Mouse (Mus musculus) mouse embryonic stem cell (cell line): ENCODE measurements around the gene Phb2.

Experiments used
- in situ Hi-C, 2 experiments: fragments of 300-500 bp; cut with MboI; formaldehyde crosslinking; loops; 1 replicate in 1 of 2; 3 replicates in 1 of 2; pipeline ENCODE4 v1.14.3; 2019 to 2020; ENCODE audit warnings: low sequenced_read_pairs in 2 of 2, low pct_unique_long_range_greater_than_20kb in 1 of 2, mixed read lengths in 1 of 2; ENCODE audit not compliant: unreplicated experiment in 1 of 2

The Phb2 gene

DNA sequence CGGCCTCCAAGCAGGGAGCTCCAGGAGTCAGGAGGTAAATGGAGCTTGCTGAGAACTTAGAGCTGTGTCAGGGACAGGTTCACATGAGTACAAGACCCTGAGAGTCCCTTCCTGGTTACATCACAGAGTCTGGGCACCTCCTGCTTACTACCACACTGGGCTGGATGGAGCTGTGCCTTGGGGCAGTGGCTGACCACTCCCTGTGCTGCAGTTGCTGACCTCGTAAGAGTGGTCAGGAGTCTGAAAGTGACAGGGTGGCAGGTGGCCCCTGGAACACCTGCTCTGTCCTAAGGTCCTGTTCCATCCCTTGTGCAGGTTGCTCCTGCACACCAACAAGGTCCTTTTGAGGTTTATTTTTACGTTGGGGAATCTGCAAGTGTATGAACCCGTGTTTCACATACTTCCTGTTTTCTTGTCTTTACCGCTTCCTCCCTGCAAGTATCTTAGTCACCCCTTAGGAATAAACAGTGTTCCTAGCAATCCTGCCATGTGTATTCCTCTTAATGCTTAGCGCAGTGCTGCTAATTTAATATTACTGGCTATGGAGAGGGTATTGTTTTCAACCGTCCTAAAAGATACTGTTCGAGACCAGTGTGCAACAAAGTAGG, 23.9 kb upstream of the Phb2 start:
- in situ Hi-C loops: no loop called here

DNA sequence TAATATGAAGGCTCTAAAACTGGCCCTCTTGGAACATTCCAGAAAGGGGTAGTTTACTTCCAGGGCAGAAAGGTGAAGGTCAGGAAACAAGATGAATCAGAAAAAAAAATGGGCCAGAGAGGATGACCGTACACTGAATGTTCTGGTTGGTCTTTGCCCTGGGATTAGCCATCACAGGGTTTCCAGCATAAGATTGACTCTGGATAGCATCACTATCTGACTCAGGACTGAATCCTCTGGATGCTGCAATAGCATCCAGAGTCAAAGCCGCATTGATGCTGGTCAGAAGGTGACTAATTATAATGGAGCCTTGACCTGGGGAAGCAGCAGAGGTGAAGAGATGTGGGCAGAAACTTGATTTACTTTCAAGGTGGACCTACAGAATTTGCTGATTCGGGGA, 23.1 kb upstream of the Phb2 start:
- in situ Hi-C loops: no loop called here

DNA sequence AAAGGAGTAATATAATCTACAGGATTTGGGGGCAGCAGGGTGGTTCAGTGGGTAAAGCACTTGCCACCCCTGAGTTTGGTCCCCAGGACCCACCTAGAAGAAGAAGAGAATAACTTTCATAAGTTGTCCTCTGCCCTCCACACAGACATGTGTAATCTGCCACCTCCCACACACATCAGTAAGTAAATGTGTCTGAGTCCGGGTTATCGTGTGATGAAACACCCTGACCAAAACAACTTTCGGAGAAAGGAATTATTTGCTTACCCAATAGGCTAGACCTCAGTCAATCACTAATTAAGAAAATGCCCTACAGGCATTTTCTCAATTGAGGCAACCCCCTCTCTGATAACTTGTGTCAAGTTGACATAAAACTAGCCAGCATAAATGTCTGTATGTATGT, 21.6 kb upstream of the Phb2 start:
- in situ Hi-C loops: no loop called here

DNA sequence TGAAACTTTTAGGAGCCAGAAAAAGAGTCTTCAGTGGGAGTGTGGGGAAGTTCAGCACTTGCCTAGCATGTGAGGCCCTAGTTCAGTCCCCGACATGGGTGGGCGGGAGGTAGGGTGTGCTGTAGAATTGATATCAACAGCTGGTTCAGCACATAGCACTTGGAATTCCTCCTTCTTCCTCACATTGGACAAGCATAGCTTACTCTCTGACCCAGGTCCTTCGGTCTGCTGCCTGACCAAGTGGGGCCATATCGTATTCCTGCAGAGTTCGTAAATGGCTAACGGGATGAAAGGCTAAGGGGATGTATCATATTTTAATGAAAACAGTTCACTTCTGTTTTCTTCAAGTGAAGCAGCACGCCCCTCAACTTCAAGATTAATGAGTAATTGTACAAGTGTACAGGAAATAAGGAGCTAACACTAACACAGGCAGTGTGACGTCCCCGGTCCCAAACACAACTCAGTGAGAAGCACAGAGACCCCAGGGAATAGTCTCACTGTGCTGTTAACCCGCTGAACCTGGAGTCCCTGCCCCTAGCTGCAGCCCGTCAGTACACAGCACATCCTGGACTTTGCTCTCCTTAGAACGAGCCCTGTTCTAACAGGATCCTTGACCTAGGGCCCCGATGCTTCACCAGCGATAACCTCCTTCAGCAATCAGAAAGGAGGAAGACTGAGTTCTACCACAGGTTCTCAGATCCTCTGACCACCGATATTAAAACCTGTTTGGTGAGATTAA, 18.7 kb upstream of the Phb2 start:
- in situ Hi-C loops: no loop called here

DNA sequence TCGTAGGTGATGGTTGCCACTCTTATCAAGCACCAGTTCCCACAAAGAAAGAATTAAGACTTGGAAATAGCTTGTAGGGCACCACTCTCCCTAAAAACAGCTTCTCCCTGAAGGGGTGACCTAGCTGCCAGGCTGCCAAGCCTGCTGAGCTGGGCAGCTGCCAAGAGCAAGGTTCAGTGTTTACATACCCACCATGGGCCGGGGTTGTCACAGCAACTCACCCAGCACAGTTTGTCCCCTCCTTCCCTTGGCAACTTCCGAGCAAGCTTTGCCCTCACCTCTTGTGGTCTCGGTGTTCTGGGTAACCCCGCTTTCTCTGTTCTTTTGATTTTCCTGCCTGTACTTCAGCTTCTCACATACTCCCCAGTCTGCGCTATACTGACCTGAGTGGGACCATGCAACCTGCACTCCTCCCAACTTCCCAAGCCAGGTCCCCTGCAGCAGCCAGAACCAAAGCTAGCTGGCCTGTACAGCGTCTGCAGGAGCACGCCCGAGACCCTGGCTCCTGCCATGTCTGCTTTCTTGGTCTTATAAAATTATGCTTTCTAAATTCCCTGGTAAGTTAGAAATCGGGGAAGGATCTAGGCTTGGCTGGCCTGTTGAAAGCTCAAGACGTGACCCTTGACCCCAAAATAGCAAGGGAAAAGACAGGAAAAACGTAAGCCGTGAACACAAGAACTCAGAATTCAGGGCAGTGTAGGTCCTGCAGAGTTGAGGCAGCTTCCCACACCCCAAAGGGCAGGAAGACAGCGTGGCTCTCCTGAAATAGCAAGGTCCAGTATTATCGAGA, 17.8 kb upstream of the Phb2 start:
- in situ Hi-C loops: no loop called here

DNA sequence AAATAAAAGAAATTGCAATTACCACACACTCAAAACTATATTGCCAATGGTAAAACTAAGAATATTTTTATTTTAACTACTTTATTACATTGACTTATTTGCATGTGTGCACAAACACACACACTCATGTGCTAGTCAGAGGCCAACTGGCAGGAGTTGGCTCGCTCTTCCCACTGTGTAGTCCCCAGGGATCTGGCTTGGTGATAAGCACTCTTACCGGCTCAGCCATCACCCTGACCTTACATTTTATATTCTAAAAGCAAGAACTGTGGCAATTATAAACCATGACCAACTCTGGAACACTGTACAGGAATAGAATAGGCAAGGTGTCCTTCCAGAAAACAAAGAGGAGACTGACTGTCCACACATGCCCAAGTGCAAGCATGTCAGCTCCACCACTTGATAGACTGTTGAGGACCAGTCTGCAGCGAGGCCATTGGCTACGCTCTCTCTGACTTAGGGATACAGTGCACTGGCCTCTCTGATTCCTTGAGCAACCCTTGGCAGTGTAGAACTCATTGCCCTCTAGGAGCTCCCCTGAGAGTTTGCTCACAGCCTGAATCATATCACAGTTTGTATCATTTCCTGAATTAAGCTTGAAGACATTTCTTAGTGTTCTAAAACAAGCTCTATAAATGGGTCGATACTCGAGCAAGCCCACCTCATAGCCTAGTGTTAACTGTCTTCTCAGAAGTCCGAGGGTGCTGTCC, 15.5 kb upstream of the Phb2 start:
- in situ Hi-C loops: no loop called here

DNA sequence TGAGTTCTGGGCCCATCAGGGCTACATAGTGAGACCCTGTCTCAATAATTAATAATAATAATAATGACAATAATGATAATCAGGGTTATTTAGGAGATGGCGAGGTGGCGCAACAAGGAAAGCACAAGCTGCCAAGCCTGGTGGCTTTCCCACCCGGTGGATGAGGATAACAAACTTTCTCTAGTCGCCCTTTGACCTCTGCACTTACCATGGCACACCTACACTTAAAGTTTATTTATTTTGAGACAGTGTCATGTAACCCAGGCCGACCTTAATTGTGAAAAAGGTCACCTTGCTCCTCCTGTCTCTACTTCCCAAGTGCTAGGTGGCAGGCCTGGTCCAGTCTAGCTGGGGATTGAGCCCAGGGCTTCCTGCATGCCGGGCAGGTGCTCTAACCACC, 13.4 kb upstream of the Phb2 start:
- in situ Hi-C loops: no loop called here

DNA sequence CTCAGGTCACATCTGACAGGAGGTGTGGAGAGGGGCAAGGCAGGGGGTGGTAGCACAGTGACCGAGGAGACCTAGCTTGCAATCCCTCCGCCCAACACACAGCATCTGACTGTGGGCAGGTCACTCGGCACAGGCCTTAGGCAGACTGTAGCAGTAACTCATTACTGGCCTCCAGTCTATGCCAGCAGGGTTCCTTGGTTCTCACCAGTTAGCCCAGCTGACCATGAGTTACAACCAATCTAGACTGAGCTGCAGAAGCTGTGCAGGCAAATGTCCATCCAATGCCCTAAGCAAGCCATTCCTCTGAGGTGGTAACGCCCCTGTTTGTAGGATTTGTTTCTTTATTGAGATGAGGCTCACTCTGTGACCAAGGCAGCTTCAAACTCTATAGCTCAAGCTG, 12.8 kb upstream of the Phb2 start:
- in situ Hi-C loops: no loop called here

DNA sequence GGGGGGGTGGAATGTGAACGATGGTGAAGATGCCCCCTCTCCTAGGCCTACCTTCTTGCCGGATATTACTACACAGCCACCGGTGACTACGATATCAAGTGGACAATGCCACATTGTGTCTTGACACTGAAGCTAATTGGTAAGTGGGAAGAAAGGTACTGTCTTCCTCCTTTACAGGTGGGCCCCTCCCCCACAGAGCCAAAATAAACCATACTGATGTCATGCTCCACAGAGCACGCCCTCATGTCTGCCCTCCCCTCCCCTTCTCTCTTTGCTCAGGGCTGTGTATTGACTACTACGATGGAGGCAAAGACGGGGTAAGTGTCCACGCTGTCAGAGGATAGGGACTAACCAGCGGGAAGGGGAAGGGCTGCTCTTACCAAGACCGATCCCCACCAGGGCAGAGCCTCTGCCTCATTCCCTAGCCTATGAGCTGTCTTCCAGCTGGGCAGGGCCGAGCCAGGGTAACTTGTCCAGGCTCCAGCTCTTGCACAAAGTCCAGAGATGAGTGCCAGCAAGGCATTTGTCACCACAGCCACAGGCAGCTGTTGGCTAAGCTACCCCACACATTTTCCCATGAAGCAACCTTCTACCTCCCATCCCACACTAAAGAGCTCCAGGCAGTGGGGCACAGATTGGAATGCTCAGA, 12.1 kb upstream of the Phb2 start:
- in situ Hi-C loops: no loop called here

DNA sequence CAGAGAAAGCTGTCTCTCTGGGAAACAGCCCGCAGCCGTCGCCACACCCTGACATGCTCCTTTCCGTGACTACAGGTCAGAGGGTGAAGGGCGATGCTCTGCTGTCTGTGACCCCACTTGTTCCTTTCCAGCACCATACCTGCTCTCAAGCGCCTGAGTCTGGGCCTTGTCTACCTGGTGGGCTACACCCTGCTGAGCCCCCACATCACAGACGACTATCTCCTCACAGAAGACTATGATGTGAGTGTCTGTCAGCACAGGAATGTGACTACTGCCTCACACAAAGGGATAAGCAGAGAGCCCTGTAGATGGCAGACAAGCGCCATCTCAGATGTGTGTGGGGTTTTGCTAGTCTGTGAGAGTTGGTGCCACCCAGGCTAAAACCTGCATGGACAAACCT, 10.8 kb upstream of the Phb2 start:
- in situ Hi-C loops: no loop called here

DNA sequence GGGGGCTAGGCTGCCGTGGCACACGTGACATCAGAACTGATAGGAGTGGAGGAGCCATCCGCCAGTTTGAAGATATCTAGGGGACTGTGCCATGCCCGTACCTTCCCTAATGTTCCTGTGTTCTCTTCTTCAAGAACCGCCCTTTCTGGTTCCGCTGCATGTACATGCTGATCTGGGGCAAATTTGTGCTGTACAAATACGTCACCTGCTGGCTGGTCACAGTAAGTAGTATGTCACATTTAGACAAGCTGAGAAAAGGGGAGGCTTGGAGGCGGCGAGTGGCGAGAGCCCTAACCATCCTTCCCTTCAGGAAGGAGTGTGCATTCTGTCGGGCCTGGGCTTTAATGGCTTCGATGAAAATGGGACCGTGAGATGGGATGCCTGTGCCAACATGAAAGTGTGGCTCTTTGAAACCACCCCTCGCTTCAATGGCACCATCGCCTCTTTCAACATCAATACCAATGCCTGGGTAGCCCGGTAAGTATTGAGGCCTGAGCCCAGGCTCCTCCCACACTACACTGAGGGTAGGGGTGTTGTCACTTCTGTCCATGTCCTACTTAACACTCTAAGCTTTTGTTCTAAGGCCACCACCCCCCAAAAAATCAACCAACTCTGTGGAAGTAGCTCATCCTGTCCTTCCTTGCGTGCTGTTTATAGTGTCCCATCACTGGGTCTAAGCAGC, 9.9 kb upstream of the Phb2 start:
- in situ Hi-C loops: no loop called here

DNA sequence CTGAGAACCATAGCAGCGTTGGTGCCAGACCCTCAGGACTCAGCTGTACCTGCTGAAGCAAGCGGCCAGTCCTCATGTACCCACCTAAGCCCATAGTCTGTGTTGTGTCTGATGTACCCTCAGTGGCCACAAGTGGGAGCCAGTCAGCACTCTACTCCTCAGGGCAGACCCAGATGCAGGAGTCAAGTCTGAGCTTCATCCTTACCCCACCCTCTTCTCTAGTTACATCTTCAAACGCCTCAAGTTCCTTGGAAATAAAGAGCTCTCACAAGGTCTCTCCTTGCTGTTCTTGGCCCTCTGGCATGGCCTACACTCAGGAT, 9.4 kb upstream of the Phb2 start:
- in situ Hi-C loops: no loop called here

DNA sequence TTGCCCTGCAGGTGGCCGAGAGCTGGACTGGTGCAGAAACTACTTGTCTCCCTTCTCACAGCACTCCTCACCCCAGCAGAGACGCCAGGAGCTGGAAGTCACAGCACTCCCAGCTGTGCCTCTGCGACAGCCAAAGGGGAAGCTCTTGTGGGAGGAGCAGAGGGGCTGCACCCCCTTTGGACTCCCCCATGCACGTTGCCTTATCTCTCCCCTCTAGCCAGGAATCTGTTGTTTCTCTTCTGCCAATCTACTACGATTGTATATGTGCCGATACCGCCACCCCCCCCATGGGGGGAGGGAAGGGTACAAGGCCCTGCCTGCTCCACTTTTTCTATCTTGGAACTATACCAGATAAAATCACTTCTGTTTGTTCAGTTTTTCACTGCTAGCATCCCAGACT, 8.3 kb upstream of the Phb2 start:
- in situ Hi-C loops: no loop called here

DNA sequence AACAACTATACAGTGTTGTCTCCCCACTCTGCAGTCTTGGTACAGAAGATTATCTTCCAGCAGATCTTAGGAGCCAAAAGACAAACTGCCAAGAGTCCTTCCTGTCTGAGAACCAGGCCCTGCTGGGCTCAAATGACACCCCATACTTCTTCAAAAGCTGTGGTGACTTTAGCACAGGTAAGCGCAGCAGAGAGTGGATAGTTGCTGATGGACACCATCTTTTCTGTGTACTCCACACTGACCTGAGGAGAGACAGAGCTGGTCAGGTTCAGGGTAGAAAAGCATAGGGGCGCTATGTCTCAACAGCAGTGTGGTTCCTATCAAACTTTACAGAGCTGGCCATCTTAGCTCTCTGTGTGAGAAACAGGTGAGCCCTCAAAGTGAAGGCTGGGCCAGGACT, 7.7 kb upstream of the Phb2 start:
- in situ Hi-C loops: no loop called here

DNA sequence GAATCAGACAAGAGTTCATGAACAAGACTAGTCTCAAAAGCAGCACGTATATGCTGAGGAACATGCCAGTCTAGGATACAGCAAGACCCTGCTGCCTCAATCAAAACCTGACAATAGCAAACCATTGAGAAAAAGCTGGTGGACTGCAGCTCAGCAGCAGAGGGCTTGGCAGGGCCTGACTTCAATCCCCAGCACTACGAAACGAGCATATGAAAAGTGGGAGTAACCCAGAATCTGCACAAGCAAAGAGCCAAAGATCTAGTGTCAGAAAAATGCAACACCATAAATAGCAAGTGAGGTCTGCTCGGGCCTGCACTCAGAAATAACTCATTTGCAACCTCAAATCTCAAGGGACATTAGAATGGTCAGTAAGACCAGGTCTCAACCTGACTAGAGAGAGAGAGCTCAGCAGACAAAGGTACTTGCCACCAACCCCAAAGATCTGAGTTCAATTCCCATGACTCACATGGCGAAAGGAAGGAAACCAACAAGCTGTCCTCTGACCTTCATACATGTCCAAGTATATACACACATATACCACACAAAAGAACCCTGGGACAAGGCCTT, 6.0 kb upstream of the Phb2 start:
- in situ Hi-C loops: no loop called here

DNA sequence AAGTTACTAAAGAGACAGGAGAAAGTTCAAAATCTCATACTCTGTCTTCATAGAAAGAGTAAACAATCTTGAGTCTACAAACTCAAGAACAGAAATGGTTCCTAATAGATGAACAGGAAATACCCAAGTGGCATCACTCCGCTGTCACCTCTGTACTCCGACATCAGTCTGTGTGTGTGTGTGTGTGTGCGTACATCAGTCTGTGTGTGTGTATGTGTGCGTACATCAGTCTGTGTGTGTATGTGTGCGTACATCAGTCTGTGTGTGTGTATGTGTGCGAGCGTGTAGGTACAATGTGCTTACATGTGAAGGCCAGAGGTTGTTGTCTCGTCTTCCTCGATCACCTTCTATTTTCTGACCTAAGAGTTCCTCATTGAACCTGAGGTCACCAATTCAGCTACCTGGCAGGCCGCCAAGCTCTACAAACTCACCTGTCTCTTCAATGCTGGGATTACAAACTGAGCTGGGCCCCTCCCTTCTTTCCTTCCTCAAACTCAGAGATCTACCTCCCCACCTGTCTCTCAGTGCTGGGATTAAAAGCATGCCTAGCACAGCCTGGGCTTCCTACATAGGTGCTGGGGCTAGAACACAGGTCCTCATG, 3.7 kb upstream of the Phb2 start:
- in situ Hi-C loops: no loop called here

DNA sequence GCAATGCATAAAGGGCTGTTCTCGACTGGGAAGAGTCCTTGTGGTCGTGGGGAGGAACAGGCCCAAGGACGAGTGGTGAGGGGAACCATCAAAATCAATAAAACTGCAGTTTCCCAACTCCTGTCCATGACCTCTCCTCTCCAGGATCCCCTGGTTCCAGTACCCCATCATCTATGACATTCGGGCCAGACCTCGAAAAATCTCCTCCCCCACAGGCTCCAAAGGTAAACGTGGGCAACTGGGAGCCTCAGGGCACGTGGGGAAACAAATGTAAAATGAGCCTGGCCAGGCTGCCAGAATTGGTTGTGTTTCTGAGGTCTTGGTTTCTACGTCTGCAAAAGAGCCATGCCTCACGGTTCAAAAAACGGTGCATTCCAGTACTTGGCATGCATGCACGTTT, 782 bp downstream of the Phb2 start:
- in situ Hi-C loops: no loop called here
